Comparison of ENCODE assay signal across 12 mouse cellular contexts in the genomic region with DNA sequence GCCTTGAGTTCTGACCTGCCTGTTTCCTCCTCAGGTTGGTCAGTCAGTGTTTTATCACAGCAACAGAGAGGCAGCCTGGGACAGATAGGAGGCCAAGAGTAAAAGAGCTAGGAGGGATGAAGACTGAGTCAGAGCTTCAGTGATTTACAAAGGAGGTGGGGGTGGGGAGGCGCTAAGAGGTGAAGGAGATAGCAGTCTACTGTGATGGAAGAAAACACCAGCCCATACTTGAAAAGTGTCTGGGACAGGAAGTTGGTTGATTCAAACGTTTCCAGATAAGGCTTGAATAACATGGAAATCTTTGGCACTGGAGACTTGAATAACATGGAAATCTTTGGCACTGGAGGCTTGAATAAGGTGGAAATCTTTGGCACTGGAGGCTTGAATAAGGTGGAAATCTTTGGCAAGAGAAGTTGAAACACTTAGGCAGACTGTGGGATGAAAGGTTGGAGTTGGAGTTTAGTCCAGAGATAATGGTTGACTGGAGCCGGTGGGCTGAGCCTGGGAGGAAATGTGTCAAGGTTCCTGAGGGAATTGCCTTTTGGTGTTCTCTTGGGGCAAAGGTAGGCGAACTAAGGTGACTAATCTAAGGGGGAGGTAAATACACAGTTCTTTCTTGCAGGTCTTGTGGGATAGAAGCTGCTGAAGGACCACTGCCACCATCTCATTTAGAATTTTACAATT.
"Had no signal": no experiment of that assay in that cellular context is flagged by ENCODE, and none has a peak within 500 bp of the region (broad histone marks: within the 10 kb centered on the region; RNA-seq: fewer than 3 reads in every experiment).

No protein-coding gene starts in this region.

- DNase-seq: lung, adult 2 months; lung, postnatal 36 days; right cerebral cortex, postnatal 14 days; thymus, postnatal 36 days had no signal

- H3K36me3 ChIP-seq: limb, embryonic 10.5 days; liver, embryonic 15.5 days; midbrain, embryonic 13.5 days; stomach, embryonic 15.5 days had no signal

- H3K9ac ChIP-seq: liver, embryonic 15.5 days; midbrain, embryonic 13.5 days; stomach, embryonic 15.5 days had no signal

- H3K4me2 ChIP-seq: liver, embryonic 11.5 days; liver, embryonic 15.5 days; midbrain, embryonic 13.5 days; stomach, embryonic 15.5 days had no signal

- H3K27me3 ChIP-seq: liver, embryonic 15.5 days; midbrain, embryonic 13.5 days; stomach, embryonic 15.5 days had no signal

- H3K4me1 ChIP-seq: limb, embryonic 10.5 days; stomach, embryonic 15.5 days had no signal

- H3K4me3 ChIP-seq: left cerebral cortex, adult 2 months; limb, embryonic 10.5 days; liver, embryonic 15.5 days; midbrain, embryonic 13.5 days; stomach, embryonic 15.5 days had no signal

- H3K9me3 ChIP-seq: limb, embryonic 10.5 days; liver, embryonic 15.5 days; midbrain, embryonic 13.5 days; stomach, embryonic 15.5 days had no signal

- H3K27ac ChIP-seq: left cerebral cortex, adult 2 months; limb, embryonic 10.5 days; liver, embryonic 15.5 days; midbrain, embryonic 13.5 days; stomach, embryonic 15.5 days had no signal

- ATAC-seq: intestine, postnatal 0 days; lung, postnatal 0 days; midbrain, embryonic 13.5 days had no signal
